Mouse (Mus musculus): ENCODE measurements around the gene Kalrn. TPM values are rescaled to one million over a fixed set of nuclear protein-coding genes. Genes with fewer than 3 reads are reported as not detected.

Gene Kalrn
- polyA plus RNA-seq, 1 experiment: 1.5 TPM

DNA sequence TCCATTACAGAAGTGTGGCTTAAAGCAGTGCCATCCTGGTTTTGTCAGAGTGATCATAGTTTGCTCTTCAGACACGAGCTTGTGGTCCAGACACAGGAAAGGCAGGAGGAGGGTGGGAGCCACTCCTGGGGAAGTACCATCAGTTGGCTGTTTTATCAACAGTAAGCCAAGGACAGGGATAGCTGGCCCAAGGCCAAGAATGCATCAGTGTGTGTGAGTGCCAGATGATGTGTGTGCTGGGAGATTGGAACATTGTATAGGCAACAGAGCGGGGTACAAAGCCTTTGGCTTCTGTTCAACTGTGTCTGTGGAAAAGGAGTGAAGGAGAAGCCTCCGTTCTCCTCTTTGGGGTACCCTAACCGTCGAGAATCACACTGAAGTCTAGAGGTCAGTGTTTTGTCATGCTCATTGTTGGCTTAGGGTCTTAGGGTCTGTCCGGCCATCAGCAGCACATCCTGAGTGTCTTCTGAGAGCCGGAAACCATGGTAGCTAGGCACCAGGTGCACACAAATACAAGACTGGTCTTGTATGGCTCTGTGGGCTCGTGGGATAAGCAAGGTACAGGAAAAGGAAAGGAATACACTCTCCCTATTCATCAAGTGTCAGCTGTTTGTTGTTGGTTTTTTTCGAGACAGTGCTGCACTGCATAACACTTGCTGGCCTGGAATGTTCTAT lies 644.4 kb downstream of the Kalrn start:
- no peak overlapping the region for H3K4me3 ChIP-seq (ENCODE audit: insufficient read depth, low read depth, low read length)
- peaks cover 24% of the 10 kb centered on the region for H3K4me1 ChIP-seq (ENCODE audit: control insufficient read depth, insufficient read depth, insufficient read length, low read length)

DNA sequence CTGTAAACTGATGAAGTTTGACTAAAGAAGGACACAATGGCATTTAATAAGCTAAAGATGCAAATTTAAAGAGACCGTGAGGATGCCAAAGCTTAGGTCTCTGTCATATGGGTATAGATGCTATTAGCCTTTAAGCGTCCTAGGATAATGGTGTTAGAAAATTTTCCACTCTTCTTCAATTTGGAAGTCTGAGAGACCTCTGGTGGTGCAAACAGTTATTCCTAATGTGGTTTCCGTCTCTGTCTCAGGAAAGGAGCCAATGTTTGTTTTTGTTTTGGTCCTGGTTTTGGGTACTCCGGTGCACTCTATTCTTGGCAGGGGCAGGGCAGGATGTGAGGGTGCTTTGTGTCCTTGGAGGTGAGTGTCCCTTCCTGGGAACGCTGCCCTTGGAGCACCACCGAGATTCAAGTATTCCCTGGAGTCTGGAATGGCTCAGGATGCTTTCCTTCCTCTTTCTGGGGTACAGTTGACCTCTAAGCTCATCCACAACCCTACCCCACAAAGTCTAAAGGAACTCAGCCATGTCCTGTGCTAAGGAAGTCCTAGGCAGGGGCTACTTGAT lies 646.0 kb downstream of the Kalrn start:
- no peak overlapping the region for H3K4me3 ChIP-seq (ENCODE audit: insufficient read depth, low read depth, low read length)

More for the DNA sequence above, 644.4 kb downstream of the Kalrn start:
- H3K27ac ChIP-seq (replicated peaks; ENCODE audit: low read depth, low read length): no peak overlapping the region

GRCm38 (mm10) chr16:33923758-33924157 lies 649.6 kb downstream of the Kalrn start:
- H3K4me1 ChIP-seq (ENCODE audit: control insufficient read depth, insufficient read depth, insufficient read length, low read length): peaks cover 3% of the 10 kb centered on the region; the same call in 1 of the 2 replicates
- no peak overlapping the region for H3K27ac ChIP-seq (replicated peaks; ENCODE audit: low read depth, low read length)
- no peak overlapping the region for H3K4me3 ChIP-seq (ENCODE audit: insufficient read depth, low read depth, low read length)

More for the DNA sequence above, 646.0 kb downstream of the Kalrn start:
- no peak overlapping the region for H3K27ac ChIP-seq (replicated peaks; ENCODE audit: low read depth, low read length)
- H3K4me1 ChIP-seq (ENCODE audit: control insufficient read depth, insufficient read depth, insufficient read length, low read length): peaks cover 14% of the 10 kb centered on the region

DNA sequence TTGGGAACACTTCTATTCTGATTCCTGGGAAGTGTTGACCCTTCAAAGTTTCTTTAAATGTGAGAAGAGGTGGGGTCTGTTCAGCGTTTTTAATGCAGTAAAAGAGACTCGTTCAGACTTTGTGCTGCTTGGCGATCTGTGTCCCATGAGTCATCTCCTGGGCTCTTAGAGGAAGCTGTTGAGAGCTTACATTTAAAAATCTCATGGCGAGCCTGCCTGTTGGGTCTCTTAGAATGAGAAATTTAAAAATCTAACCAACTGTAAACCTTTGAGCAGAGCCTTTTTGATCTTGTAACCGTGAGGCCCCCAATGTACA lies 650.4 kb downstream of the Kalrn start:
- H3K4me1 ChIP-seq (ENCODE audit: control insufficient read depth, insufficient read depth, insufficient read length, low read length): no peaks in the 10 kb centered on the region; the same call in 1 of the 2 replicates
- H3K27ac ChIP-seq (replicated peaks; ENCODE audit: low read depth, low read length): peak overlapping the region; percentile 80
- H3K4me3 ChIP-seq (ENCODE audit: insufficient read depth, low read depth, low read length): no peak overlapping the region

DNA sequence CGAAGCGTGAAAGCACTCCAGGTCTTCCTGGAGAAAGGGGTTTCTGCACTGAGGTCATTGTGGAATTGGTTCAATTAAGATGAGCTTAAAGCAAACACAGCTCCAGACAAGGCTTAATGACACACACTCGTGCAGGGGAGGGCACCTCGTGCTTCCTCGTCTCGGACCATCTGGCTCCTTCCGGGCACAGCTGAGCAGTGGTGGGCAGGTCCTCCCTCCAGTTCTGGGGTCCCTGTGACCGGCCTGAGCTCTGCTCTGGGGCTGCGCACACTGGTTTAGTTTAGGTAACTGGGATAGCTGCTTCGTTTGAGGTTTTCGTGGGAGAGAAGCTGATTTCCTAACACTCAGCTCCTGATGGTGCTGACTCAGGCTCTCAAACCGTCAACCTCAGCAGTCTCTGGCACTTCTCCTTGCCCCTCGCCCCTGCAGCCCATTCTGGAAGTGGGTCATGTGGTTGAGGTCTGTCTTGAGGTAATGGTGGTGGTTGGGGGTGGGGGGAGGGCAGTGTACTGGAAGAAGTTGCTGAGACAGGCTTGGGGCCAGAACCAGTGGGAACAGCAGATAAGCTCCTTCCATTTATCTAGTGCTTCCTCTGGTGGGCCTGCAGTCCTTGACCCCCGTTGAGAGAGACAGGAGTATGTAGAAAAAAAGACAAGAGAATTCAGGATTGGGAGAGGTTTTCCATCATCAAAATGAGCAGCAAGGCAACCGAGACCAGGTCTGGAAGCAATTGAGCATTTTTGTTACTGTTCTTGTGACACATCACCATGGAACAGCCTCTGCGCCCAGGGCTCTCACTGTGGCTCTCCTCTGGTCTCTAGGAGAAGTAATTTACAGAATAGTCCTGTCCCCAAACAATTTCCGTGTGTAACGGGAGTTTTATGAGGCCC lies 651.0 kb downstream of the Kalrn start:
- H3K27ac ChIP-seq (replicated peaks; ENCODE audit: low read depth, low read length): peak overlapping the region; percentile 80
- peaks cover under 1% of the 10 kb centered on the region for H3K4me1 ChIP-seq (ENCODE audit: control insufficient read depth, insufficient read depth, insufficient read length, low read length)
- no peak overlapping the region for H3K4me3 ChIP-seq (ENCODE audit: insufficient read depth, low read depth, low read length)

- Histone ChIP-seq H3K4me1 (ENCODE audit: control insufficient read depth, insufficient read depth, insufficient read length, low read length) (peaks cover 8% of the 10 kb centered on the region), H3K4me3 (ENCODE audit: insufficient read depth, low read depth, low read length) (no peak overlapping the region), H3K27ac (replicated peaks; ENCODE audit: low read depth, low read length) (peak overlapping the region; percentile 52)
These were observed 651.8 kb downstream of the Kalrn start for GRCm38 (mm10) chr16:33921514-33921913.

Other genes starting within 250 kb of the Kalrn start
- gene Ropn1, start 76.4 kb upstream of the Kalrn start, polyA plus RNA-seq (2012; ENCODE audit: insufficient read depth, insufficient read length, missing spikeins): not detected in 2 replicates
- gene Ccdc14, start 117.1 kb upstream of the Kalrn start, polyA plus RNA-seq (2012; ENCODE audit: insufficient read depth, insufficient read length, missing spikeins): 0.36 and 0.46 TPM in 2 replicates
- 25.5 and 26.4 TPM in 2 replicates for gene Mylk, start 171.7 kb upstream of the Kalrn start, polyA plus RNA-seq (2012; ENCODE audit: insufficient read depth, insufficient read length, missing spikeins)

Data from brown adipose tissue, adult 24 weeks (tissue).